20 mouse cellular contexts compared by ENCODE assay signal in genomic region chr5:100557019-100557418, GRCm38 (mm10). TPM values are rescaled to one million over a fixed set of nuclear protein-coding genes. Genes with fewer than 3 reads are reported as not detected.
"Had no signal": no experiment of that assay in that cellular context is flagged by ENCODE, and none has a peak within 500 bp of the region (broad histone marks: within the 10 kb centered on the region; RNA-seq: fewer than 3 reads in every experiment).

No protein-coding gene starts in this region.

- H3K4me3 ChIP-seq: intestine, embryonic 15.5 days; kidney, embryonic 15.5 days; limb, embryonic 10.5 days; midbrain, embryonic 12.5 days; neural tube, embryonic 13.5 days; stomach, embryonic 15.5 days had no signal

- H3K9ac ChIP-seq: intestine, embryonic 15.5 days; kidney, embryonic 15.5 days; liver, embryonic 14.5 days; midbrain, embryonic 12.5 days; neural tube, embryonic 13.5 days; stomach, embryonic 15.5 days had no signal

- H3K4me2 ChIP-seq: intestine, embryonic 15.5 days; kidney, embryonic 15.5 days; midbrain, embryonic 12.5 days; neural tube, embryonic 13.5 days; stomach, embryonic 15.5 days had no signal

- H3K4me1 ChIP-seq: intestine, embryonic 15.5 days; limb, embryonic 10.5 days; midbrain, embryonic 12.5 days; neural tube, embryonic 13.5 days; stomach, embryonic 15.5 days had no signal

- H3K9me3 ChIP-seq: intestine, embryonic 15.5 days; kidney, embryonic 15.5 days; limb, embryonic 10.5 days; midbrain, embryonic 12.5 days; neural tube, embryonic 13.5 days; stomach, embryonic 15.5 days had no signal

- ATAC-seq: intestine, embryonic 15.5 days; lung, postnatal 0 days; midbrain, embryonic 16.5 days had no signal

- H3K36me3 ChIP-seq: limb, embryonic 10.5 days; midbrain, embryonic 12.5 days; neural tube, embryonic 13.5 days; stomach, embryonic 15.5 days had no signal

- H3K27me3 ChIP-seq: intestine, embryonic 15.5 days; kidney, embryonic 15.5 days; midbrain, embryonic 12.5 days; neural tube, embryonic 13.5 days; stomach, embryonic 15.5 days had no signal

- DNase-seq: kidney, adult 18-20 months; lung, adult 2 months; lung, postnatal 36 days; retina, postnatal 1 day; right cerebral cortex, postnatal 4 days; spleen, adult 18-20 months; thymus, adult 2 months; thymus, postnatal 25 days had no signal

- H3K27ac ChIP-seq: intestine, embryonic 15.5 days; kidney, embryonic 15.5 days; limb, embryonic 10.5 days; liver, embryonic 14.5 days; midbrain, embryonic 12.5 days; neural tube, embryonic 13.5 days; stomach, embryonic 15.5 days had no signal

RNA-seq across cellular contexts. Expression of gene Plac8, which starts 15.0 kb away (rescaled TPM):
- total RNA-seq: layer of hippocampus, adult 8-10 months; layer of hippocampus, postnatal 14 days; left cerebral cortex, postnatal 14 days had no signal
